Mouse (Mus musculus) left cerebral cortex, postnatal 4 days (tissue): ENCODE results near the gene Tbc1d1. TPM values are rescaled to one million over a fixed set of nuclear protein-coding genes. Genes with fewer than 3 reads are reported as not detected.

ENCODE experiments used
- DNase-seq: peaks from one replicate; pipeline ENCODE4 v3.0.0-alpha.2; 2022
- intact Hi-C: fragments of 180-260 bp; cut with DNase I; formaldehyde crosslinking; loops from one replicate; pipeline ENCODE4 v1.15.1; 2025
- total RNA-seq, 2 experiments: library from RNA; stranded (reverse); gene quantifications; 2 replicates each; pipeline ENCODE4 v1.2.3; 2021

Tbc1d1 gene
- total RNA-seq, 2 experiments from 2014 or later: 12.9 to 14.3 TPM

DNA sequence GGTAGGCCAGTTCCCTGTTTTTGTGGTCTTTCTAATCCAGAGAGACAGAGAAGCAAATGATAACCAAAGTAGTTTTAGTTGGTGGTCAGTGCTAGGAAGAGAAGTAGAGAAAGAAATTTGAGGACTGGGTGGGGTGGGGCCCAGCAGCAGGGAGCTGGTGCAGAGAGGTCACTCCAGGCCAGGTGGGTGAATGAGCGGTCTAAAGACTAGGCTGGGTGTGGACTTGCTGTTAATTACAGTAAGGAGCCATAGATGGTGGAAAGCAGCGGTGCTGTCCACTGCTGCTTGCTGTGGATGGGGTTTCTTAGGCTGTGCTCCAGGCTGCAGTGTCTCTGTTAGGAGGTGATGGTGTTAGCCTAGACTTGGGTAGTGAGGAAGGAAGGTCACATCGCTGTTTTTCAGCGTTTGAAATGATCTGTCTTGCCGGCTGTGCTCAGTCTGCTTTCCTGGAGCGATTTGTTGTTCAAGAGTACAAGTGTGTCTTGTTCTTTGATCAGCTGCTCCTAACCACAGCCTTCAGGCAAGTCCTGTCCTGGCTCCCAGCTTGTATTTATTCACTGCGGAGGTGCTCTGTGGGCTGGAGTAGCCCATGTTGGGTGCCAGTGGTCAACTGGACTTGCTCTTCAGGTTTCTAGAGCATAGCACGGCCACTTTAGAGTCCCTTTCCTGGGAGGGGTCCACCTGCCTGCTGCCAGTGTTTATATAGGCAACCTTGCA, 78.3 kb downstream of the Tbc1d1 start:
- no peak for DNase-seq
- intact Hi-C loops: no loop called here

DNA sequence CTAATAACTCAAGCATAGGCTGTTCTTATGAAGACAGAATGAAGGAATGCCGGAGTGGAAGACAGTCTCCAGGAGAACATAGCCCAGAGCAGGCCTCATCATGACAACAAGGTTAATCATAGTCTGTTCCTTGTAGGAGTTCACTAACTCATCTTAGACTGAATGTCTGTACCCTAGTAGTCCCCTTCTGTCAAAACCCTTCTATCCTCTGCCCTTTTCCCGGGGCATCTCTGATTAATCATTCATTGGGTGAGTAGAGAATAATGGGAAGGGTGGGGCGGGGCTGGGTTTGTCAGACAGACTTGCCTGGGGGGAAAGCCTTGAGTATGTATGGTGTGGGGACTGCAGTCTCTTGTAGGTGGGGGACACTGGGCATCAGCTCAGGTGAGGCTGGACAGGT, 79.1 kb downstream of the Tbc1d1 start:
- intact Hi-C loops: no loop called here
- DNase-seq: no peak

DNA sequence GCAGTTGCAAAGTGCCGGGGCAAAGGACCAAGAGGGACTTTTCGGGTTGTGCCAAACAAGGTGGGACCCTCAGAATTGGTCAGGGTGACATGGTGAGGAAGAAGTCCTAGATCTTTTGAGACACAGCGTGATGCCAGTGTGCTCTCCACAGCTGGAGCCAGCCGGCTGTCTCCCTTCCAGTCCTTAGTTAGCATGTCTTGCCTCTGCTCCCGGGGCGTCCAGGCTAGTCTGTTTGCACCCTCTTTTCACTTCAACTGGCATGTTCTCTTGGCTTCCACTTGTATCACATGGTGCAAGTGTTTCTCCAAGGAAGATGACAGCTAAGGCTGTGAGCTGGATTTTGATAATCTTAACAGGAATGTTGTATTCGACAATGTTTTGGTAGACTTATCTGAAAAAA, 80.5 kb downstream of the Tbc1d1 start:
- intact Hi-C loops: no loop called here
- DNase-seq: no peak

DNA sequence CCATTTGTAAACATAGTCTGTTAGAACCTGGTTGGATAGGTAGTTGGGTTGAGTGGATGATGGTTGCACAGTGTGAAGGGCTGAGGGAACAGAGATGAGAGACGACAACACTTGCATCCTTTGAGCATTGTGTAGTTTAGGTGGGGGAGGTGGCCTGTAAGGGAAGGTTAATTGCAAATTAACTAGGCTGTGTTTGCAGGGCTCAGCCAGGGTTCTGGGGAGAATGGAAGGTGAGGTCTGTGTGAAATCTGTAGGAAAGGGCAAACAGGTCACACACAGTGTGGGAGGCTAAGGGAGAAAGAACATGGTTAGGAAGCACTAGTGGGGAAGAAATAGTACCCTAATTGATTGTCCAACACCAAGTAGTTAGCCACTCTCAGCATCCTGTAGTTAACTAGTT, 81.2 kb downstream of the Tbc1d1 start:
- DNase-seq: no peak
- intact Hi-C loops: no loop called here

DNA sequence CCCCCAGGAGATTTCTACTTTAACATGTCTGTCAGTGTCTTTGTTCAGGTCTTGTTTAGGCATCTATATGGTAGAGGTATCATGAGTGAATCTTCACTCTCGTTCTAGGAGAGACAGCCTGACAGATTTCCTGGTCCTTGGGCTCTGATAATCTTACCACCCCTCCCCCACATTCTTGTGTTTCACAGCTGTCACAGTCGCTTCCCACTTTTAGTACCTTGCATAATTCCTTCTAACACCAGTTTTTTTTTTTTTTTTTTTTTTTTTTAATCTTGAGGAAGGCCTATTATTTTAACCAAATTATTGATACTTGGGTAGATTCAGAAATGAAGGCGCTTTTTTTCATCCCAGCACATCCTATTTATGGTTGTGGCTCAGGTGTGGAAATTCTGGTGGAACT, 81.6 kb downstream of the Tbc1d1 start:
- intact Hi-C loops: no loop called here

DNA sequence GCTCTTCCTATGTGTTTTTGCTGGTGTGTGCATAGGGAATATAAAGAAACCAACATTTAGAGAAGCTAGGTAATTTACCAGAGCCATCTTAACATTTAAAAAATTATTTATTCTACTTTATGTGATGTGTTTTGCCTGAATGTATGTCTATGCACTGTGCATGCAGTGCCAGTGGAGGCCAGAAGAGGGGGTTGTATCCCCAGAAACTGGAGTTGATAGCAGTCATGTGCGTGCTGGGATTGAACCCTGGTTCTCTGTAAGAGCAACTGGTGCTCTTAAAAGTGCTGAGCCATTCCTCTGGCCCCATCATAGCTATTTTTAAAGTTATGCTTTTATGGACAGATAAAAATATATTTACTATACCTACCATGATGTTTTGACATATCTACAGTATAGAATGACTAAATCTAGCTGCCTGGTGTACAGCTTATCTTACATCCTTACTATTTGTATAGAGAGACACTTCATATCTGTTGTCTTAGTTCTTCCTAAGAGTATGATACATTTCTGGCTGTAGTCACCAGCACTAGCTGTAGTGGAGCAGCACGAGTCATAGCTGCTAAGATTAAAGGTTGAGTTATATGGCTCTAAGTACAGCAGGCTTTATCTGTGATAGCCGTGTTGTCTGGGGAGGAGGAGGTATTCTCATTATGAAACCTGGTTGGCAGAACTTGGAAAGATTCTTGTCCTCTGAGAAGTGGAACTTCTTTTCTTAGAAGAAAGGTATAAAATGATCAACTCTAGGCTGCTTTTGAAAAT, 83.0 kb downstream of the Tbc1d1 start:
- DNase-seq: no peak
- intact Hi-C loops: no loop called here

More for the DNA sequence above, 81.6 kb downstream of the Tbc1d1 start:
- no peak for DNase-seq

DNA sequence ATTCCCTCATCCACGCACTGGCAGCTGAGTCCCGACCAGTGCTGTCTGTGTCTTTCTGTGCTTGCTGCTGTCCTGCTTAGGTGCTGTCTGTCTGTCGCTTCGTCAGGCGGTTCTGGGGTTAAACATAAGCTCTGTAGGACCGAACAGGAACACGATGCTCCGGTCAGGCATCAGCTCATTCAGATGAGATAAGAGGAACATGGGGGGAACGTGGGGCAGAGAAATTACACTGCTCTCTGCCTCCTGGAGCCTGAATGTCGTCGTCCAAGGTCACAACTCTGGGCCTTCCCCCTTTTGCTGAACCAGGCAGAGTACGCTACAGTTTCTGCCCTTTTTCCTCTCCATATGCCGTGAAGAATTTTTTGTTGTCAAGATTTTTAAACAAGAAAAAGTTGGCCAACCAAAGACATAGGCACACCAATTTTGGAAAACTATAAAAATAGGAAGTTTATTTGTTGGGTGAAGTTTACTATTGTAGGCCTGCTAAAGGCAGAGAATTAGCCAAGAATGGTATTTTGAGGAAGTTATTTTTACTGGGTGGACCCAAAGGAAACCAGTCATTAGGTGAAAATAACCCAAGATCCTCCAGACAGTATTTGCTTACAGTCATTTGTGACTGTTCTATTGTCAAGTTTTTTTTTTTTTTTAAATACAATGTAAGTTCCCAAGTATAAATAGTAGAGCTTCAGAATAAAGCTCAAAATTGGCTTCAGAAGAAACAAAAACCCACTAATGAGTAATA, 85.0 kb downstream of the Tbc1d1 start:
- no peak for DNase-seq
- intact Hi-C loops: no loop called here

DNA sequence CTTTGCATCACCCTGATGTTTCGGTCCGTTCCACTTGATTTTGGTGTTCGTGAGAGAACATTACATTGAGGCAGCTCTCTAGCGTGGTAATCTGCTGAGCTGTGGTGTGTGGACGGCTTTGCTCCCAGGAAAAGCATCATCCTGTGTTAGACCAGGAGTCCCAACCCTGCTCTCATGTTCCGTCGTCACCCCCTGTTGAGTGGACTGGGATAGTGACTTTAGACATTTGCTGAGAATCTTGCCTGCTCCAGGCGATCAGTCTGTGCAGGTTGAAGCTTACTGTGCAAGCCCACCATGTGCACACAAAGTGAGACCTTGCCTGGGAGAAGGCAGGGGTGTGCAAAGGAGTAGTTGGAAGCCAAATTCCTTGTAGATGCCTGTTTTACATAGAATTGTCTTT, 85.8 kb downstream of the Tbc1d1 start:
- DNase-seq: no peak
- intact Hi-C loops: no loop called here

DNA sequence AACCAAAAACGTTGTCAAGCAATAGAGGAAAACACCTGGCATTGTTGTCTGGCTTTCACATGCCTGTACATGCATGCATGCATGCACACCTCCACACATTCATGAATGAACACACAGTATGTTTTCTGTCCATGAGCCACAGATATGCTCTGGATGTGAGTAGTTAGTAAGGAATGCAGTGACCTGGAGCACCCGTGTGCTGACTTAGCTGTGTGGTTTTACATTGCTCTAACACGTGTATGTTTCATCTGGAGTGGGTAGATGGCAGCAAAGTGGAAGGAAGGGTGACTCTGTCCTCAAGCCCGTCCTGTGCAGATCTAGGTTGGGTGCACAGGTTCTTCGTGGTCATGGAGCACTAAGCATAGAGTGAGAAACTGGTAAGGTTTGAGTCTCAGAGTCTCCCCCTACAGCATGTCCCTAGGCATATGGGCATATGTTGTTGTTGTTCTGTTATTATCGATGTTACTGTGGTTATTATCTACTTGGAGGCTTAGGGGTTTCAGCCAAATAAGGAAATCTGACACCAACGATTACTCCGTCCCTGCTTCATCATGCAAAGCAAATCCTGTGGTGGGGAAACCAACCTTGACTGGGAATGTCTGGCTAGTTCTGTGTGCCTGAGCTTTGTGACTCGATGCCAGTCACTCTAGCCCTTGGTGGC, 86.8 kb downstream of the Tbc1d1 start:
- intact Hi-C loops: no loop called here
- no peak for DNase-seq

DNA sequence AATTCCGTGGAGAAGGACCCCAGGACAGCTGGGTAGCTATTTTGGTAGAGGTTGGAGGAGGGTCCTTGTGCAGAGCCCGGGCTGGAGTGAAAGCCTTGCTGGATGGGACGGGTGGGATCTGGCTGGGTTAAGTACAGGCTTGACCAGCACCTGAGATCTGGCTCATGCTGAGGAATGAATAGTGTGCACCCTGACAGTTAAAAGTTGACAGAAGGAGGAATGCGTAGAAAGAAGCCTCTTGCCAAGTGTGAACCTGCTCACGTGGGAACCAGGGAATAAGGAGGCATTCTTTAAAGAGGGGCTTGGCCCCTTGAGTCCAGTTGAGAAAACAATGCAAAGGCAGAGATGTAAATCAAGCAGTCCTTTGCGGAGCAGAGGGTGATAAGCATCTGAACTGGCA, 87.6 kb downstream of the Tbc1d1 start:
- intact Hi-C loops: no loop called here
- DNase-seq: no peak

DNA sequence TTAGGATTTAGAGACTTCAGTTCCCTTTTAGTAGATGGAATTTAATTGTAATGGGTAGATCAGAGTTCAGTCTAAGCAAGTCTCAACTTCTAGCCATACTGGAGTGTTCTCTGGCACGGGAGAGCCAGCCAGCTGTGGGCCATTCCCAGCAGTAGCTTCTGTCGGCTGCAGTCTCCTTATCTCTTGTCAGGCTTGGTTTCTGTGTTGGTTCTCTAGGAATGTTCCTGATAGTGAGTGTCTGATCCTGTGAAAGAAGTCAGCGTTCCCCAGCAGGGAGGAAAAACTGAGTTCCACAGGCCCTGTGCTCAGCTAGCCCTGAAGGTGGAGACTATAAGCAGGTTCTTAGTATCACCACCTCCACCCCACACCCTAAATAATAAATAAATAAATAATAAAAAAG, 88.2 kb downstream of the Tbc1d1 start:
- intact Hi-C loops: no loop called here
- DNase-seq: no peak

DNA sequence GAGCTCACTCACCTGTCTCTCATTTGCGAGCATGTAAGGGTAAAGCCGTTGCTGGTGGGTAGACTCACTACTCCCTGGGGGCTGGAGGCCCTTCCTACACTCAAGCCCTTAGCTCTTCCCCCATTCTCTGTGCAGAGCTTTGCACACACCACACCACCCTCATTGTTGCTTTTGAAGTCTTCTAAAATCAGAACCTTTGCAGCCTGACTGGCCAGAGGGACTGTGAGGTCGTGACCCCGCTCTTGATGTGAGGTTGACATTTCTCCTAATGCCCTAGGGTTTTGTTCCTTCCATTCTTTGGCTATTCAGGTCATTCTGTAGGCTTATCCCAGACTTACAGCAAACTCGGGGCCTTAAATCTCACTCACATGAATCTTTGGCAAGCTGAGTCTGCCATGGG, 88.6 kb downstream of the Tbc1d1 start:
- DNase-seq: no peak
- intact Hi-C loops: no loop called here

DNA sequence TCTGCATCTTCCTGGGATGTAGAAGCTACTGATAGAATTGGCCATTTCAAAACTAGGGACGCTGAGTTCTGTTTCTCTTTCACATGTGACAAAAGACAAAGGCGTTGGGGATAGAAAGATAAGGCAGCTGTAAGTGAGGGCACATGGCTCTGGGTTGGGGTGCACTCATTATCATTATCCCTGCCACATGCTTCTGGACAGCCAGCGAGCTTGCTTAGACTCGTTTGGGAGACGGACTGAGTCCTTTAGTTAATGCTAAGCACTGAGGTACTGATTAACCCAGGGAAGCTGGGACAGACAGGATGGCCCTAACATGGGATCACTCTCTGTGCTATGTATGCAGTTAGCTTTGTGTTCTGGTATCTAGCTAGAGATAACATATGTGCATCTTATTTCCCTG, 95.3 kb downstream of the Tbc1d1 start:
- no peak for DNase-seq
- intact Hi-C loops: no loop called here

DNA sequence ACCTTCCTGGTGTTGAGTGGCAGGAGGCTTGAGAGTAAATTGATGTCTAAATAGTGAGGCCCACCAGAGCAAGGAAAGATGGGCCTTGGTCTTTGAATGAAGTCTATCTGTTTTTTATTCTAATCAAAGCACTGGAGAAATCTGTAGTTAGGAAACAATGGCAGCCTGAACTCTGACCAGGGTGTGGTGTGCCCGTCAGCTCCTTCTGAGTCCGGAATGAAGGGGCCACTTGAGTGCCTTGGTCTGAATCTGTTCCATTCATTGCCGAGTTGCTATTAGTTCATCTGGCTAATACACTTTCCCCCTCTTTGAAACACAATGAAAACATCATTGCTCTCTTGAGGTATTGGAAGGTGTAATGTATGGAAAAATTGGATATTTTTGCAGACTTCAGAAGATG, 98.2 kb downstream of the Tbc1d1 start:
- intact Hi-C loops: no loop called here
- no peak for DNase-seq

DNA sequence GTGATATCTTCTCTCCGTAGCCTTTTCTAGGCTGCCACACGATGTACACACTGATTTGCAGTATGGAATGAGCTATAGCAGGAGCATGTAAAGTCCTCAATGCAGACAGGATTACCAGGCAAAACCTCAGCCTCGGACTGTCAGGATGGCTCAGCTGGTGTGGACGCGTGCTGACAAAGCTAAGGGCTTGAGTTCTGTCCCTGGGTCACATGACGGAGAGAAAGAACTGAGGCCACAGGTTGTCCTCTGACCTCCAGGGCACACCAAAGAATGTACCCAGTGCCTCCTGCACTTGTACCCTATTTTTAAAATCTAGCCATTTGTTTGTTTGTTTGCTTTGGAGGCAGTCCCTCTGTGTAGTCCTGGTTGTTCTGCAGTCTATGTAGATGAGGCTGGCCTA, 98.9 kb downstream of the Tbc1d1 start:
- no peak for DNase-seq
- intact Hi-C loops: no loop called here

DNA sequence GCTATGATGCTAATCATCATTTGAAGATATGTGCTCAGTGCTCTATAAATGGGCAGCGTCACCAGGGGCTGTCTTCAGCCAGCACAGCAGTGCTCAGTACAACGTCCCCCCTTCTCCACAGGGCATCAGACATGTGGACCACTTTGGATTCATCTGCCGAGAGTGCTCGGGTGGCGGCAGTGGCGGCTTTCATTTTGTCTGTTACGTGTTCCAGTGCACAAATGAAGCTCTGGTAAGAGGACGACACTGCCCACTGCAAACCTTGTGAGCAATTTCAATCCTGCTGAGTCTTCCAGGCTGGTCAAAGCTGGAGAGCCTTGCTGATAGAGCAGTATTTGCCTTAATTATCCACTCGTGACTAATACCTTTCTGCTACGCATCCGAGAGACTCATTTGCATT, 107.2 kb downstream of the Tbc1d1 start:
- intact Hi-C loops: no loop called here
- DNase-seq: no peak

DNA sequence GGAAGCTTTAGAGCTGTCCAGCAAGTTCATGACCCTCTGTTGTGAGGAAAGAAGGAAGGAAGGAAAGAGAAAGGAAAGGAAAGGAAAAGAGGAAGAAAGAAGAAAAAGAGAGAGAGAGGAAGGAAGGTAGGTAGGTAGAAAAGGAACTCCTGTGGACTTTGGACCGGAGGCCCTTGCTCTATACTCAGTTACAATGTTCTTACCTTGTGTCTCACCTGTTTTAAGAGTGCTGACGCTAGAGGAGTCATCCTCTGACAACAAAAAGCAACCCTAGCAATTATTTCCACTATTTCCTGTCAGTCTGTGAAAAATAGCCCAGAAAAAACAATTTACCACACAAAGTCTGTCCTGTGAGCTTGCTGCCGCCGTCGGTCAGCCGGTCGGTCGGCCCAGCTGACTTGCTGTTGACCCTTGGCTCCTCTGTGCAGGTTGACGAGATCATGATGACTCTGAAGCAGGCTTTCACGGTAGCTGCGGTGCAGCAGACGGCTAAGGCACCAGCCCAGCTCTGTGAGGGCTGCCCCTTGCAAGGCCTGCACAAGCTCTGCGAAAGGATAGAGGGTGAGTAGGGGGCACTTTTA, 107.9 kb downstream of the Tbc1d1 start:
- DNase-seq: no peak
- intact Hi-C loops: no loop called here

DNA sequence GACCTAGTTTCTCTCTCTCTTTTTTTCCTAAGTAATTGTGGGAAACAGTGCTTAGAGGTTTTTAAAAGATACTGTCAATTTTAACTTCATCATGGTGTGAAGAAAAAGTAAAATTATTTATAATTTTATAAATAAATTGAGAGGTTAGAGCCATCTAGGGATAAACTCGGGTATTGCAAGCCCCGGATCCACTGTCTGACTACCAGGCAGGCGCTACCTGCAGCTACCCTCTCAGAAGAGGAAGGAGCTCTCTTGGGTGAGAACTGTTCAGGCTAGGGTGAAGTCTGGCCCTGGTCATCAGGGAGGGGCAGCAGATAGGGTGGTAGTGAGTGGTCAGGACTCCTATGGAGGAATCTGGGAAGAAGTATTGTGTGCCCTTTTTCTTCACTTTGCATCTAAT, 109.0 kb downstream of the Tbc1d1 start:
- intact Hi-C loops: no loop called here

DNA sequence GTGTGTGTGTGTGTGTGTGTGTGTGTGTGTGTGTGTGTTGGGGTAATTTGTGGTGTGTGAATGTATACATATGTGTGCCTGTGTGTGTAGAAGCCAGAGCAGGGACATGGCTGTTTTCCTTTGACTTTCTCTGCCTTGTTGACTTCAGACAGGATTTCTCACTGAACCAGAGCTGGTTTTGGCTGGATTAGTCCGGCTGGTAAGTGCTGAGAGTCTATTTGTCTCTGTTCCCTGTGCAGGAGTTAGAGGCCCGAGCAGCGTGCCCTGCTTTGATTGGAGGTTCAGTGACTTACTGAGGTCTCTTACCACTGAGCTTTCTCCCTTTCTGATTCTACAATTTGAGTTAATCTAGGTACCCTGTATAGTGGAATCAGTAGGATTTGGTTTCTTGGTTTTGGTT, 109.8 kb downstream of the Tbc1d1 start:
- intact Hi-C loops: no loop called here
- DNase-seq: no peak

More for the DNA sequence above, 109.0 kb downstream of the Tbc1d1 start:
- DNase-seq: no peak

DNA sequence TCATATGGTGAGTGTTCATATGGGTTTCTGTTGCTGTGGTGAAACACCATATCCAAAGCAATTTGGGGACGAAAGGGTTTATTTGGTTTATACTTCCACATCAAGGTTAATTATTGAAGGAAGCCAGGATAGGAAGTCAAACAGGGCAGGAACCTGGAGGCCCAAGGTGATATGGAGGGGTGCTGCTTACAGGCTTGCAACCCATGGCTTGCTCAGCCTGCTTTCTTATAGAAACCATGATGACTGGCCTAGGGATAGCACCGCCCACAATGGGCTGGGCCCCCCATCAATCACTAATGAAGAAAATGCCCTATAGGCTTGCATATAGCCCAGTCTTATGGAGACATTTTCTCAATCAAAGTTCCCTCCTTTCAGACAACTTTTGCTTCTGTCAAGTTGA, 110.4 kb downstream of the Tbc1d1 start:
- no peak for DNase-seq
- intact Hi-C loops: no loop called here

DNA sequence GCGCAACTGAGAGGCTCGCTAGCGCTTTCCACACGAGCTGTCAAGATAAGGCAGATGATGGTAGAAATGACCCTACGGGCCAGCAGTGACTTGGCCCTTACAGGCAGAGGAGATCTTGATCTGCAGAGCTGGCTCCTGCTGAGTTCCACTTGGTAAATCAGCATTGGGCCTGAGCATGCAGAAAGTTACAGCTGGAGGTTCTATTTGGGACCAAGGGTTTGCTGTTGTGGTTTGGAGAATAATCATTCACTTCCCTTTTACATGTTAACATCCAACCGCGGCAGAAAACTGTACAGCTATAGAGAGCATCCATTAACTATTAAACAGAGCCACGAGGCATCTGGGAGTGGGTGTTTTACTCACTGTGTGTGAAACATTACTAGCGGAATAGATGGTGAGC, 111.2 kb downstream of the Tbc1d1 start:
- intact Hi-C loops: no loop called here
- DNase-seq: no peak
